Mouse (Mus musculus): ENCODE measurements around the gene Aldoart2.

- TF ChIP-seq POLR2A (IDR thresholded peaks at IDR 0.05; ENCODE audit: borderline replicate concordance, extremely low read depth, insufficient read depth, insufficient read length, poor library complexity, severe bottlenecking): no peak
- TF ChIP-seq CTCF (IDR thresholded peaks at IDR 0.05; ENCODE audit: borderline replicate concordance, extremely low read depth, insufficient read depth, insufficient read length): no peak
Observed at GRCm38 (mm10) chr12:55599639-55600502, 34.8 kb downstream of the Aldoart2 start.
